Mouse (Mus musculus) embryo, embryonic 11 days (tissue): ENCODE measurements around the gene Unc50.
A peak's percentile ranks its signal among the peaks of the same experiment; 100 is the strongest.

Experiments
- DNase-seq: peaks from one replicate; pipeline ENCODE4 v3.0.0-alpha.2; 2015

Unc50 gene

DNA sequence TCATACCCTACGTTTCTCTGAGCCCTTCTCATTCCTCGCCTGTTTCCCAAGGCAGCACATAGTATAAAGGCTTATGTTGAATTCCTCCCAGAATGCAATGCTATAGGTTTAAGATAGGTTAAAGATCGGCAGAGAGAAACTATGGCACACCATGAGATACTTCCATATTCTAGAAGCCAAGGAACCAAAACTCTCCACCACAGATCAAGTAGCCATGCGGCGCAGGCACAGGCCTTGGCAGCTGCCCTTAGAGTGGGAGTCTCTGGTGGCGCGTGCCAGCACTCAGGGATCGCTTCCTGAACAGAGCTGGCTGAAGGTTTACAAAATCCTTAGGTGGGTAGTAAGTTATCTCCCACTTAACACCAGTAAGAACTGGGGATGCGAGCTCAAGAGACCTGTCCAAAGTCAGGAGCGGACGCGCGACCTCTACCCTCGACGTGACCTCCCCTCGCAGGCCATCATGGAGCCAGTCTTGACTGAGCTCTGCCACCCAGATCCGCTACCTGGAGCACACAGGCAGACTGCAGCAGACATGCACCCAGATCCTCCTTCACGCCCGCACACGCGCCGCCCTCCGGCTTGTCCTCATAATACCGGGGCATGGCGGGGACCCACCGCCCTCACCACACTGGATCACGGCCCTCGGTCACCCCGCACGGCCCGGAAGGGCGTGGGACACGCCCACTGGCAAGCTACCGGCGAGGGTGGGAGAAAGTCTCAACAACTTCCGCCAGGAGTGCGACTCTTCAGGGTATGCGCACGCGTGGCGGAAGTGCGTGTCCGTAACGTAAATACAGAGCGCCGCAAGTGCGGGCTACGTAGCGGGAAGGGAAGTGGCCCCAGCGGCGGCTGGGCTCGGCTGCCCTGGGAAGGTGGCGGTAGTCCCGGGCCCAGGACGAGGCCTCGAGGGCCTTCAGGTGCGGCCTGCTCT, at the start of gene Unc50, which contains the start of gene Coa5:
Gene Unc50, plus strand, starts transcription at position 774 of the 931 bp plus-strand sequence.
Gene Coa5, minus strand, starts transcription at position 738 of the 931 bp plus-strand sequence.
- DNase-seq = peak; percentile 98

DNA sequence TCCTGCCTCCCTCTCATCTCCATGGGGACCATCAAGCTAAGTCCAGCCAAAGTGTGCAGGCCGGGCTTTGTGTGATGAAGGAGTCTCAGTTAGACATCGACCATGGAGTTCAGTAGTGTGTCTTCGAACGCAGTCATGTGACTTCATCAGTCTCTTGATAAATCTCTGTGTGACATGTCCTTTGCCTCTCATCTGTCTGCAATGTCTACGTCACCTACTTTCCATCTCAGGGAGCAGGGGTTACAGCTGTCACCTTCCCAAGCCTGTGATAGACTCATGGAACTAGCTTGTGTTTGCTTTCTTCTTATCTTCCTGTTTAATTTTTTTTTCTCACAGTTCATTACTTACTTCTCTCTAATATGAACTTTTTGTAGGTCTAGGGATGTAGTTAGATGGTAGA, 49.0 kb upstream of the Unc50 start:
- no peak for DNase-seq

DNA sequence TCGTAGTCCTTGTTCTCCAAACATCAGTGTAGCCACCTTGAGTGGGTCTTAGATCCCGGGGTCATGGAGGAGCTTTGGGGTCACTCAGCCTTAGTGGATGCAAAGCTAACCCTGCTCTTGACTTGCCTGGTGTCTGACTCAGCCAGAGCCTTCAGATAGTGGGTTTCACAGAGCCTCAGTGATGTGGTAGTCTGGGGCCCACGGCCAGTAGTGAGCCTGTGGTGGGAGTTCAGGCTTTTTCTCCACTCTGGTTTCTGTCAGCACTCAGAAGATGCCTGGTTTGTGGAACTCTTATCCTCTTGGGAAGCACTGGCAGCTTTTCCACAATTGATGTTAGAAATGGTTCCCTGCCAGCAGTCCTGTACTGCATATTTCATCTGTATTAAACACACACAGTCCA, 45.6 kb upstream of the Unc50 start:
- DNase-seq = no peak

DNA sequence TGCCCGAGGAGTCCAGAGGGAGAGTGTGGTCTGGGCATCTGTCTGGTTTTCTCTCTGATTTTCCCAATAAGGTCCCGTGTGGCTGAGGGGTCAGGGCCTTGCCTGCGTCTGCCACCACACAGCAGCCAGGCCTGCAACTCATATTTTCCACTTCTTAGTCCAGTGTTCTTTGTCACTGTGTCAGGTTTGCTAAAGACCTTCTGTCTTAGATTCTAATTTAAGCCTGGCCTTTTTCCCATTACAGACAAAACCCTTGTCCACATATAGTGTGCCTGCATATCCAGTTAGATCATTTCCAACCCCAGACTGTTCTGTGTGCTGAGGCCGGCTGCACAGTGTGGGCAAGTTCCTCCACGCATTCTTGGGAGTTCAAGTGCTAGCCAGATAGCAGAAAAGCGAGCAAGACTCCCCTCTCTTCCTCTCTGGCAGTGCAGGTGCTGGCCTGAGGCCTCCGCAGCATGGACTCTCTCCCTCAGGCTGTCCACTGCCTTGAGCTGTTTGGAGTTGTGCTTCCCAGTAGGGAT, 43.4 kb upstream of the Unc50 start:
- no peak for DNase-seq

DNA sequence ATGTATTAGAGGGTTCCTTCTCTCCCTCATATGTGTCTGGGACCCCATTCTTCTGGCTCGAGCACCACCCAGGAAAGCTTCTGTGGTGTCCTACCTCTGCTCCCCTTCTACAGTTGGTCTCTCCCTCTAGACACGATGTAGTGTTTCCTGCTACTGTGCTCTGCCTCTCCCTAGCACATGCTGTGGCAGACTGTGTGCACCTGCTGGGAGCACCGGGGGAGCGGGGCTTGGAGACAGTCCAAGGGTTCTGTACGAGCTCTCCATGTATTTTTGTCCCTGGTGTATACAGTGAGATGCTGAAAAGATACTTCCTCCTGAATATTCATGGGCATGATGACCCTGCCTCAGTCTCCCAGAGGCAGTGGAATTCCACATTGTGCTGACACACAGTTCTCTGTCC, 36.8 kb upstream of the Unc50 start:
- no peak for DNase-seq

DNA sequence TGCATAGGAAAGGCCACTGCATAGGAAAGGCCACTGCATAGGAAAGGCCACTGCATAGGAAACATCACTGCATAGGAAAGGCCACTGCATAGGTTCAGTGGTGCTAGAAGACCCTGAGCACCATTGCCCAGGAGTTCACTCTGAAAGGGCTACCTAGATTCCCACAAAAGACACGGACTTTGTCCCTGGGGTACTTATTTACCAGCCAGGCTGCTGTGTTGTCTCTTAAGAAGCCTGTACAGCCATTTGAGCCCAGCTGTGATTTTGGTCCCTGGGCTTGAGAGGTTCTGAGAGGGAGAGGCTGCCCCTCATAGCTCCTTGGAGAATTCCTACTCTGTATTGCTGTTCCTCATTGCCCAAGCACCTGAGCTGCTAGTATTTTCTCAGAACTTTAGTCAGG, 33.5 kb upstream of the Unc50 start:
- DNase-seq = no peak

DNA sequence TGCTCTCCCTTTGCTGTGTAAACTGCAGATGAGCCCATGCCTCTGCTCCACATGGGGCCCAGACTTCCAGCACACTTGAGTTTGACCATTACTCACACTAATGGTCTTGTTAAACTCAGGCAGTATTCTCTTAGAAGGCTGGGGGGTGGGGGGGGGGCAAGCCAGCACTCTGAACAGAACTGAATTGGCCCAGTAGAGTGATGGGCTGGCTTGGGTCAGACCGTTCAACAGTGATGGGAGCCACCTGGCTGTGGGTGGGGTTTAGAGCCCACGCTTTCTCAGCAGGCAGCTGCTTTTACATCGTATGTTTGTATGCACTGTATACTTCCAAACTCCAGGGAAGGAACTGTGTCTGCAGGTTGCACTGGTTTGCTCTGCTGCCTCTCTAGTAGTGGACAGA, 31.0 kb upstream of the Unc50 start:
- no peak for DNase-seq

DNA sequence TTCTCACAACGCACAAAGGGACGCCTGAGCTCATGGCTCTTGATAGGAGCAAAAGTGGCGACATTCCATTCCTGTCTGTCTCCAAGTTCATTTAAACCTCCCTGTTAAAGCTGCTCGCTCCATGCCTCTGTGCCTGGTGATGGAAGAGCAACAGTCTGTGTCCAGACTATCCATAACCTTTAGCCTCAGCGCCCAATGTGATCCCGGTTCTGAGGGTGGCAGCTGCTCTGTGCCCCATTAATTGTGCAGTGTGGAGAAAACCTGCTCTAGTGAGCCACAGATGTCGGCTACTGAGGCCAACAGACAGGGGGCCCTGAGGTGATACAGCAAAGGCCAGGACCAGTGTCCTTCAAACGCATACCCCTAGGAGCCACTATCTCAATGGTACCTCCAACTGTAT, 30.2 kb upstream of the Unc50 start:
- no peak for DNase-seq

DNA sequence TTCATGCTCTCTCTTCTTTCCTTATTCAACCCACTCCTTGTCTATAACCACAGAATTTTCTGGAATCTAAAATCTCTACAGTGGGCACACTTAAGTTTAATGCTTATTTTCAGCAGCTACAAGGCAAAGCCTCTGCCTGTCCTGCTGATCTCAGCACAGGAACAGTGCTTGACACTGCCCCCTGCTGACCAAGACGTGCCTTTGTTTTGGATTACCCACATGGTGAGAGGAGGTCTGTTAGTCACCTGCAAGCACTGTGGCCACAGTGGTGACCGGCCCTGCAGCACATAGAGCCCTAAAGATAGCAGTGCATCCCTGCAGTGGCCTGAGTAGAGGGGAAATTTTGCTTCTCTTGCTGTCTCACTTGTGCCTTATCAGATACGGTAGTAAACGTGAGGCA, 28.3 kb upstream of the Unc50 start:
- DNase-seq = peak; percentile 63

DNA sequence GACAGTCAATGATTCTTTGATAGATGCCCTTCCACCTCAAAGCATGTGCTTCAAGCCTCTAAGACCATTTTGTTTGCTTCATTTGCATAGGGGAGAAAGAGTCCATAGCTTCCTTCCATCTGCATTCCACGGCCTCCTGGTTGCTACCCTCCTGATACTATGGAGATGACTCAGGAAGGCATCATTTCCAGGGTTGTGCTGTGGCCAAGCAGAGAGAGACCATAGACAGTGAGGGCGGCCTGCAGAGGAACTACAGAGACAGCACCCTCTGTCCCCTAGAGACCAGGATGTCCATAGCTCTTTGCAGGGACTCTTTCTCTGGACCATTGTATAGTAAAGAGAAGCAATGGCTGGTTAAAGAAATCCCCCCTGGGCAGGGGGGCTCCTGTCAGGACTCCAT, 24.8 kb upstream of the Unc50 start:
- no peak for DNase-seq

DNA sequence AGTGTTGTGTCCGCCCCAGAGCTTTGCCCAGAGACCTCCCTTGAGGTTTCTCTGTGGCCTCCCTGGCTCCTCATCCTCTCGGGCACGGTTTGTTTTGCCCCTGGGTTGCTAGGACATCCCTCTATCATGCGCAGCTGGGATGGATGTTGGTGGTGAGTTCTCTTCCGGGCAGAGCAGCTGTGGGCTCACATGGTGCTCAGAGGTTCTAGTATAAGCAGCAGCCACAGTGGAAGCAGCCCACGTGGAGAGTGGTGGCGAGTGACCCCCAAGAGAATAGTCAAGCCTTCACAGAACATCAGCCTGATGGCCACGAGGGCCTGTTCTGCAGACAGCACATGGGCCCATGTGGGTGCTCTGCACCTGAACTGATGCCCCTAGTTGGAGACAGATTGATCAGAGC, 22.7 kb upstream of the Unc50 start:
- no peak for DNase-seq

DNA sequence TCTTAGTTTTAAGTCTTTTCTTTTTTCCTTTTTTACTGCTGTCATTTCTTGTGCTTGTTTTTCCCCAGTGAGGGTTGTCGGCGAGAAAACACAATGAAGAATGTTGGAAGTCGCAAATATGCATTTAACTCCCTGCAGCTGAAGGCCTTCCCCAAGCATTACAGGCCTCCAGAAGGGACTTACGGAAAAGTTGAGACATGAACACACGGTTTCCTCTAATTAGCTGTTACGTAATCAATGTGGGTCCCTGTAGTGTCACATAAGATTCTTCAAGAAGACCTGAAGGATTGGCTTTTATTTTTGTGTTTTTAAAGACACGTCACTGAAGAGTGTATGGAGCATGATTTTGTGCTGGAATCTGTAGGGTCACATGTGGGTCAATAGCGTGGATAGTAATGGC, 21.9 kb upstream of the Unc50 start:
- no peak for DNase-seq

DNA sequence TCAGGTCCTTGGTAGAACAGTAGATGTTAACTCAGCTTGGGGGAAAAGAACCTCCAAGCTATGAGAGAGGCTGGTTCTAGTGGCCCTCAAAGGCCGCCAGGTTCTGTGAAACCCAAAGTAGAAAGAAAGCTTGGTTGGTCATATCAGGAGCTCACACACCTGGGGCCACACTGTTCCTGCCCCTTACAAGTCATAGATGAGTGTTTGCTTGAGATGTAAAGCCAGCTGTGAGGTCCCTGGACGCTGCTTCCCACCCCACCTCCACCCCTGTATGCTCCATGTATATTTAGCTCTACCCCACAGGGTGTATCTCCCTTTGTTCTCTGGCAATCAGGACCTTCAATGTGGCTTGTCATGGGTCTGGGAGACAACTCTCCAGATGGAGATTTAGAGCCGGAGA, 21.3 kb upstream of the Unc50 start:
- DNase-seq = no peak

DNA sequence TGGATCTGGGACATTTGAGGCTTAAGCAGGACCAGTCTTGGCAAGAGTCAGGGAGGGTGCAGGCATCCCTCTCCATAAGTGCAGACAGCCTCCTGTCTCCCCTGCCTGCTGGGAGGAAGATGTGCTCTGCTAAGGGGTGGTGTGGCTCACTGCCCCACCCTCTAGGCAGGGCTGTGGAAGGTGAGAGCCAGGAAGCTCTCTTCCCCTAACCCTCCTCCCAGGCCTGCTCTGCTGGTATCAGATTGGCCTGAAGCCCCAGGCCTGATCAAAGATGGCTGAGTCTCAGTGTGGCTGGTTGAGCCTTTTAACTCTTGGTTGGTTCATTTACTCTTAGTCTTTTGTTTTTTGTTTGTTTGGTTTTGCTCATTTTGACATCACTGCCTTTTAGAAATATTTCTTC, 20.3 kb upstream of the Unc50 start:
- no peak for DNase-seq

DNA sequence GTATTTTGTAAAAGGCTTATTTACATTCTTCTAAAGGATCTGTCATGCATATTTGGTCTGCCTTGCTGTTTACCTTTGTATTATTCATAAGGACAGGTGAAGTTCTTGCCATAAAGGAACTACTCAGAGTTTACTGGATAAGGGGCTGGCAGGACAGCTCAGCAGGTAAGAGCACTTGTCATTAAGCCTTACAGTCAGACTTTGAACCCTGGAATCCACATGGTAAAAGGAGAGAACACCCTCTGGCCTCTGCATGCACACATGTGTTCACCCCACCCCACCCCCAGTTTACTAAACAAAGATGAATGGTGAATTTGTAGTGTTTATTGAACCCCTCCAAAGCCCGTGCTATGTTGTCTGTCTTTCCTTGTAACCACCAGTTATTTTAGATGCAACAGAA, 14.5 kb upstream of the Unc50 start:
- no peak for DNase-seq

DNA sequence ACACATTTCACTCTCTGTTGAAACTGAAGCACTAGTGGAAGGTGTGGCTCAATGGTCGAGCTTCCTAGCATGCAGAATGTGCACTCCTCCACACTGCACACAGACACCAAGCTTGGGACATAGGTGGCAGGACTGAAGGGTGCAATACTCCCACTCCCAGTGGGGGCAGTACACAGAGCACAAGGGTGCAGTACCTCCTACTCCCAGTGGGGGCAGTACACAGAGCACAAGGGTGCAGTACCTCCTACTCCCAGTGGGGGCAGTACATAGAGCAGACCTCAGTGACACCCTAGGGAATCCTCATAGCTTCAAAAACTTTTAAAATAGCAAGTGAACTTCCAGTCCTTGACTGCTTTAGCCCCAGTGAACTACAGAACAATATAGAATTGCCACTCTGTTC, 10.5 kb upstream of the Unc50 start:
- DNase-seq = peak; percentile 16

DNA sequence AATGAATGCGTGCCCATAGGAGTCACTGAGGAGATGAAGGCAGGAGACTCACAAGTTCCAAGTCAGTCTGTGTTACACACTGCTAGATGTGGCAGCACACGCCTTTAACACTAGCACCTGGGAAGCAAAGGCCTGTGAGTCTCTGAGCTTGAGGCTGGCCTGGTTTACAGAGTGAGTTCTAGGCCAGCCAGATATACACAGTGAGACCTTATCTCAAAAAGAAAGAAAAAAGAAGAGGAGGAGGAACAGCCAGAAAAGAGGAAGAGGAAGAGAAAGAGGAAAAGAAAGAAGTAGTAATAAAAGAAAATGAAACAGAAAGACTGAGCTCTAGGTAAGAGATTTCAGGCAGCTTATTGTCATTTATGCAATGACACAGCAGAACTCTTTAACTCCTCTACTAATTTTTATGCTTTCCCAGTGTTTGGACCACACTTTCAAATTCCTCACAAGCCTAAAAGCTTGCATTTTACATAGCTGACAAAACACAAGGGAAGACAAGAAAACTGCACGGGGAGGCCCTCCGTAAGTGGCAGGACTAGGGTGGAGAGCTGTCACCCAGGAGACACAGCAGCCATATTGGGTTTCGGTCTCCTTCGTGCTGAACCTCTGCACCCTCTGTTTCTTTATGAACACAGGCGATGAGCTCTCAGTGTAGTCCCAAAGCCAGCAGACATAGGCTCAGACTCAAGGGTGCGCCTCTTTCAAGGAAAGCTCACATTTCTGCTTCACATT, 2.6 kb upstream of the Unc50 start:
- no peak for DNase-seq

DNA sequence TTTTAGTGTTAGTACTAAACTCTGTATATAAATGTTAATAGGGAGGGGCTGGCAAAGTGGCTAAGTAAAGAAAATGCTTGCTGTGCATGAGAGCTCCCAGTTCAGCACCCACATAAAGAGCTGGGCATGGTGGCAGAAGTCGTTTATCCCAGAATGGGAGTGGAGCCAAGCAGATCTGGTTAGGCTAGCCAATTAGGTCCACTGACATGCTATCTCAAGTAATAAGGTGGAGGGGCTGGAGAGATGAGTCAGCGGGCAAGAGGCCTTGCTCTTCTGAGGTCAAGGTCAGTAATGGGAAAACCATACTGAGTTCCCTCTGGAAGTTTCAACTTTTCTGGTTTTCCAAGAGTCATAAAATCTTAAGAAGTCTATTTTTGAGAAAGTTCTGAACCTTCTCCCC, 1.0 kb upstream of the Unc50 start:
- no peak for DNase-seq

DNA sequence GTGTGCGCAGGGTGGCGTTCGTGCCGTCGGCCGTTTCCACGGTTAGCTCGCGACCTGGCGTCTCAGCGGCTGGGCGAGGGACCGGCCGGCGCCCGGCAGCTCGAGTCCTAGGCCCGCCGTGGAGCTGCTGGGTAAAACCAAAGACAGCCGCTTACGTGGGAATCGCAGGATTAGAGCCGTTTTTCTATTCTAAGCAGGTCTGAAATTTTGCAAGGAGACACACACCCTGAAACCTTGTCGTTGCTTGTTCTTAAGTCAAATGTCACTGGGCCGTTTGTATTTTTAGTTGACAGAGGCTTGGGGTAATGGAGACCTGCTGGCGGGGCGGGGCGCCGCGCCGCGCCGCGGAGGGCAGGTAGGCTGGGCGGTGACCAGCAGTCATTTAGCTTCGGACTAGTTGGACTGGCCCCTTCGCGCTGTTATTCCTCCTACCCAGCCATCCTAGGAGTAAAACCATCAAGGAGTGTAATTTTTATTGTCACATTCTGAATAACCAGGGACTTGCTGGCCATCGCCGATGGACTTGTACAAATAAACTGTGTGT, 430 bp downstream of the Unc50 start:
- DNase-seq = no peak

DNA sequence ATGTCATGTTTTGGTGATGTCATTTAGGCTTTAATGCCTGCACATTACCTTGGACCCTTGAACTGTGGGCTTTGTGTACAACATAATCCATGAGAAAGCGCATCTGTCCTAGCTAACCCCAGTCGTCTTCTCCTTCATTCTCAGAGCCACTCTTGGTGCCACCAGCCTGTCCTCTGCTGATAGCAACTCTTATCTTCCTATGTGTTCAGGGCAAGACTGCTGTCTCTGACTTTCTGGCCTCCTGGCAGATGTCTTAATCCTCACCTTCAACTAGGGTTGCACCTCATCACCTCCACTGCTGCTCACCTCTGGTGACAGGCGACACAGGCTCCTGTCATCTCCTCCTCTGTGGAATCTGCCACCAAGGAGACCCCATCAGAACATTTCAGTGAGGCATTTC, 6.5 kb downstream of the Unc50 start:
- no peak for DNase-seq

DNA sequence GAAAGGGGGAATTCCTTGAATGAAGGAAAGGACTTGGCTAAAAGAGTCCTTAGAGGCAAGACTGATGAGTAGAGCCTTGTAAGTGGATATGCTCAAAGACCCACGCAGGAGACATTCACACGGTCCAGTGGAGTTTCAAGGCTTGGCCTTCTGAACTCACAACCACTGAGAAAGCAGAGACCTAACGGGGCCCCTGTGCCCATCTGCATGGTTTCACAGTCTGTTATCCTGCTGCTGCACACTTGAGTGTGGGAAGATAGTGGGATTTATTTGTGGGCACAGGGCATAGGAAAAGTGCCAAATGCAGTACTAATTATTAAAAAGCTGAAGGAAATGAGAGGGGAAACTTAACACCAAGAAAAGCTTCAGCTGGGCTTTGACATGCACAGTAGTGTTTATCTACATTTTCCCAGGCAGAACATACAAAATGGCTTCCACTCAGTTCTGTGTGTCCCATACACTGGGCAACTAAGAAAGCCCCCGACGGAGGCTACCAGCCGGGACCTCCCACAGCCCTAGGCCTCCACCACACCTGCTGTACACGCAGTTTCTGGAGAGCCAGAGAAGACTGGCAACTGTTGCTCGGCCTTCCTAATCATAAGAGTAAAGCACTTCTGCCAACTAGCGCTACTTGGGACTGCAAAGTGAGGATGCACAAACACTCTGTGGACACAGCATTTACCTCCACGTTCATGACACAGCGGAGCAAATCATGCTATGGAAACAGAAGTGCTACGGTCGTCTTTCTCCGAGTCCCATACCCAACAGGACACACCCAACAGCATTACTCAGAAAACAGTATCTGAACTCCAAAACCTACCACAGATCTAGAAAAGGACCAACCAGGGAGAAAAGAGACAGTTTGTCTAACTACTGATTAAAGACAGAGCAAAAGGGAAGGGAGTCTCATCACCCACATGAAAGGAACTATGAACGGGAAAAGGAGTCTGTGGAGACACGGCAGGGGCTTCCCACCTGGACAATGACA, 13.2 kb downstream of the Unc50 start:
- DNase-seq = no peak

DNA sequence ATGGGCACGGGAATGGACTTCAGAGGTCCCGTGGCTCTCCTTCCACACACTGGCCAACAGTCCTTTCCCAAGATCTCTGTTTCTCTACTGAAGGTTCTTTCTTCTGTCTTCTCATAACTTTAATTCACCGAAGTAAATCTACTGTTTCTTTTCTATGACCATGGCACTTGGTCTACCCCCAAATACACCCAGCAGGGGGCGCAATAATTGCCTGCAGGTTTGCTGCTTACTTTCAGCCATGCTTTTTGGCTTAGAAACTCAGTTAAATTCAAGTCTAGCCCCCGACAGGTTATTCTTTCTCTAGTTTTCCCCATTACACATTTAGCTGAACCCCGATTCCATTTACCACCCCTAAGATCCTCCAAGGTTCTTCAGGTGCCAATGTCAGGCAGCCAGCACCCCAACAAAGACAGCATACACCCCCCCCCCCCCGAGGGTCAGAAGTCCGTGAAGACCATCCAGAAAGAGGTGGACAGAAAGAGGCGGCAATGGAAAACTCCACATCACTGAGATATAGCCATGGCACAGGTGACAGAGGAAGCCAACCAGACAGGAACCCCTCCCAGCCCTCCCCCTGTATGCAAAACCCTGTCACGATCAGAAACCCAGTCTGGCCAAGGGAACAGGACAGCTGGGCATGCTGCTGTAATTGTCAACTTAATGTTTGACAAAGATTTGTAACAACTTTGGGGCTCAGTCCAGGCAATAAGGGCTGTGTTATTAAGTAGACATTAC, 18.6 kb downstream of the Unc50 start:
- peak; percentile 35 for DNase-seq
